Mouse (Mus musculus) hindbrain, embryonic 12.5 days (tissue): ENCODE data around the gene Amy2a5. TPM values are rescaled to one million over a fixed set of nuclear protein-coding genes. Genes with fewer than 3 reads are reported as not detected.
"Not testable (repeated sequence)": the region's sequence is repeated elsewhere in the genome, so short reads cannot be mapped to it uniquely, and the experiment has no call there.

Source experiments
- ATAC-seq: fragments of 200-750 bp; cut with Nextera tagmentation; 2 replicates; pipeline ENCODE4 v1.8.0; 2017; ENCODE audit warnings: moderate TSS enrichment; ENCODE audit not compliant: low FRiP score
- H3K27ac ChIP-seq: fragments of 300-500 bp; sonication (generic); 2 replicates; pipeline ENCODE4 v1.5.1; 2016; ENCODE audit warnings: mild to moderate bottlenecking
- H3K27me3 ChIP-seq: fragments of 300-500 bp; sonication (generic); 2 replicates; pipeline ENCODE4 v1.6.1; 2016; ENCODE audit warnings: mild to moderate bottlenecking
- H3K36me3 ChIP-seq: fragments of 300-500 bp; sonication (generic); 2 replicates; pipeline ENCODE4 v1.6.1; 2016; ENCODE audit warnings: mild to moderate bottlenecking
- H3K4me1 ChIP-seq: fragments of 300-500 bp; sonication (generic); 2 replicates; pipeline ENCODE4 v1.6.1; 2016
- H3K4me2 ChIP-seq: fragments of 300-500 bp; sonication (generic); replicated peaks from 2 replicates; pipeline ENCODE4 v1.6.1; 2016; ENCODE audit warnings: mild to moderate bottlenecking
- H3K4me3 ChIP-seq: fragments of 300-500 bp; sonication (generic); 2 replicates; pipeline ENCODE4 v1.5.1; 2016; ENCODE audit warnings: mild to moderate bottlenecking
- H3K9ac ChIP-seq: fragments of 300-500 bp; sonication (generic); 2 replicates; pipeline ENCODE4 v1.6.1; 2016; ENCODE audit warnings: mild to moderate bottlenecking, moderate library complexity
- H3K9me3 ChIP-seq: fragments of 300-500 bp; sonication (generic); replicated peaks from 2 replicates; pipeline ENCODE4 v1.6.1; 2016; ENCODE audit warnings: mild to moderate bottlenecking
- WGBS: fragments of 180-500 bp; shearing (Covaris S2); methylation state at CpG from one replicate; pipeline ENCODE4 v1.1.7; 2016; 5-methylcytosine and 5-hydroxymethylcytosine counted together
- polyA plus RNA-seq: library from polyadenylated mRNA; unstranded; fragments of >200 nt; fragmentation: Nextera tagmentation; extraction: Ambion mirVana; gene quantifications from 2 replicates; pipeline ENCODE4 v1.2.1, GENCODE M21; 2016

Gene Amy2a5
- not detected in 2 replicates for polyA plus RNA-seq

DNA sequence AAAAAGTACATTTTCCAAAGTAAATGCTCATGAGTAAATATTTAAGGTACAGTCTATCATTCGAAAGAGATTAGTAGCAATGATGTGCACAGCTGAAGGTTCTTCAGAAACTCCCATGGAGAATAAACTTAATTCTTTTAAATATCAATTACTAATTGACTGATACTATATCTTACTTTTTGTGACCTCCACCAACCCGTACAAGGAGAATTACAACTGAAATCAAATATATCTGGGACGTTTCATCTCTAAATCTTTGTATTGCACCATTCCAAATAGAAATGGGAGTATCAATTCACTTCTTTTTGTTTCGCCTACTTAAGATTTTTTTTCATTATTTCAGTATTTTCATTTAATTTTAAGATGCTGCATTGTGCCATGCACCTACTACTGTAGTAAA, at the start of gene Amy2a5:
Gene Amy2a5, minus strand, starts transcription at position 101 of the 400 bp plus-strand sequence.
- H3K27me3 ChIP-seq, H3K36me3 ChIP-seq, H3K27ac ChIP-seq, ATAC-seq, H3K4me2 ChIP-seq, H3K9ac ChIP-seq, H3K4me1 ChIP-seq, H3K4me3 ChIP-seq, H3K9me3 ChIP-seq: not testable (repeated sequence)
- WGBS = no CpG with 5 or more reads among the region's 4 CpGs

- not testable (repeated sequence) for H3K36me3 ChIP-seq, H3K27me3 ChIP-seq, H3K4me2 ChIP-seq, H3K9ac ChIP-seq, H3K4me1 ChIP-seq, H3K9me3 ChIP-seq, H3K27ac ChIP-seq, ATAC-seq, H3K4me3 ChIP-seq
- no CpG with 5 or more reads among the region's 4 CpGs for WGBS
Observed at GRCm38 (mm10) chr3:113291349-113291748, 32.7 kb upstream of the Amy2a5 start, which contains the start of gene Amy2a4. Amy2a4 (minus strand) TSS chr3:113291449.

DNA sequence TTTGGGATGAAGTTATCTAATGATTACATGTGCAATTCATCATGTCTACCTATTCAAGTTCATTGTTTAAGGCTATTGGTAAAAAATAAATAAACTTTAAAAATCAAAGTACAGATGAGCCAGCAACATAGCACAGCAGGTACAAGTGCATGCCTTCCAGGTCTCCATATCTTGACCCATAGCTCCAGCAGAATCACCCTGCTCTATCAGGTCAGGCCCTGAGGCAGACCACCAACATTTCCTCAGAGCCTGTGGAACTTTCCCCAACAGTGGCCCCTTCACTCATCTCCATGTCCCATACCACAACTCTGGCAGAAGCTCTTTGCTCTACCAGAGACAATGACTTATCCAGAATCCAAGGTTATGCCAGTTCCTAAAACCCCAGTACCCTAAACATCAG, 21.6 kb upstream of the Amy2a5 start:
- H3K9me3 ChIP-seq, H3K4me1 ChIP-seq, H3K4me3 ChIP-seq, ATAC-seq, H3K4me2 ChIP-seq, H3K27me3 ChIP-seq, H3K9ac ChIP-seq, H3K27ac ChIP-seq, H3K36me3 ChIP-seq: not testable (repeated sequence)

DNA sequence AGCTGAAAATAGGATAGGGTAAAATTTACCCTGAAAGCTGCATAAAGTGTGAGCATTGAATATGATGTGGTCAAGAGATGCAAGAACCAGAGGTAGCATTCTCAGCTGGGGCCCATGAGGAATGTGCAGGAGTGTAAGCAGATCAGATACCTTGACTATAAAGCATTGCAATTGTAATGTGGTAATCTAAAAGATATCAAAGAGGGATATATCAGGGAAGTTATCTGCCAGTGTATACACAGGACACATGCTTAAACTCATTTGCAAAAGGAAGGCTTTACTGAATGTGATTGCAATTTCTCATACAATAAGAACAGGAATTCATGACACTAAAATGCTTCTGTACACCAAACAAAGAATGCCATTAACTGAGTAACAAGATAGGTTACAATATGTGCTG, 20.9 kb upstream of the Amy2a5 start:
- not testable (repeated sequence) for ATAC-seq, H3K4me1 ChIP-seq, H3K9me3 ChIP-seq, H3K36me3 ChIP-seq, H3K9ac ChIP-seq, H3K27me3 ChIP-seq, H3K27ac ChIP-seq, H3K4me2 ChIP-seq, H3K4me3 ChIP-seq

GRCm38 (mm10) chr3:113227115-113227514, 31.5 kb downstream of the Amy2a5 start:
- whole genome bisulfite sequencing = 96% methylated on average over 1 of the region's 1 CpGs
- H3K27me3 ChIP-seq = no peaks in the 10 kb centered on the region
- H3K4me2 ChIP-seq = no peak overlapping the region
- no peaks in the 10 kb centered on the region for H3K4me1 ChIP-seq
- H3K36me3 ChIP-seq = no peaks in the 10 kb centered on the region
- H3K4me3 ChIP-seq = no peak overlapping the region
- no peak for ATAC-seq
- no peak overlapping the region for H3K27ac ChIP-seq
- H3K9ac ChIP-seq = no peak overlapping the region
- no peaks in the 10 kb centered on the region for H3K9me3 ChIP-seq

Other genes with a start within 250 kb of the Amy2a5 start
- not detected in 2 replicates for gene Amy2a4, start 32.6 kb upstream of the Amy2a5 start, polyA plus RNA-seq
- not detected in 2 replicates for gene Amy2a3, start 65.2 kb upstream of the Amy2a5 start, polyA plus RNA-seq
- gene Amy2a2, start 97.8 kb upstream of the Amy2a5 start, polyA plus RNA-seq = not detected in 2 replicates